Mouse (Mus musculus) cerebellum, adult 2 months (tissue): Measurements from ENCODE around the gene Pip4k2b.

Experiments
- CTCF ChIP-seq: fragments of 200-500 bp; IDR thresholded peaks from 2 replicates; pipeline ENCODE4 v1.5.1; 2011; ENCODE audit warnings: low read depth, mild to moderate bottlenecking, control low read depth, low read length, moderate library complexity, borderline replicate concordance; ENCODE audit not compliant: insufficient read depth
- POLR2A ChIP-seq: fragments of 200-500 bp; IDR thresholded peaks from 2 replicates; pipeline ENCODE4 v1.6.1; 2011; ENCODE audit warnings: low read length, control low read depth, borderline replicate concordance; ENCODE audit not compliant: insufficient read depth

DNA sequence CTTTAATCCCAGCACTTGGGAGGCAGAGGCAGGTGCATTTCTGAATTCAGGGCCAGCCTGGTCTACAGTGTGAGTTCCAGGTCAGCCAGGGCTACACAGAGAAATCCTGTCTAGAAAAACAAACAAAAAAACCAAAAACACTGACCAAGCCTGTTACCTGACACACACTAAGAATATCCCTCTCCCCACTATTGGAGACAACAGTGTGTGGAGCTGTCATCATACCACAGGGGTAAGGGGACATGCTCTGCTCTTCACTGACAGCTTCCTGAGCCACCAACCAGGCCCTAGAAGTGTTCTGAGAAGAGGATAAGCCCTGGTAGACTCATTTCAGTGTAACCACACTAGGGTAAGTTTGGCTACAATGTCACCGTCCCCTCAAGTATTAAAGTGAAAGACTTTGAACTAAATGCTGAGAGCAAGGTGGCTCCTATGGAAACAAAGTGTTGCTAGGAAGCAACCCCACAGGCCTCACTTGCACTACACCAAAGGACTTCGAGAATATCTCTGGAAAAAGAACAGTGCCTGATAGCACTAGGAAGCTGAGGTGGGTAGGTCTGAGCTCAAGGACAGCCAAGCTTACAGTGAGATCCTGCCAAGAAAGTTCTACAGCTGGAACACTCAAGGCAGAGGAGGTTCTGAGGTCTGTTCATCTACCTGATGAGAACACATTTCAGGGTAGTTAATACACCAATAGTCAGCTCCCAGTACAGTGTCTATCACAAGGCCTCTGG lies 35.6 kb upstream of the Pip4k2b start:
- no peak for TF ChIP-seq CTCF
- TF ChIP-seq POLR2A: no peak
